Mouse (Mus musculus): ENCODE measurements around the gene Sptbn2.
A peak's percentile ranks its signal among the peaks of the same experiment; 100 is the strongest.
"Not testable (repeated sequence)": the region's sequence is repeated elsewhere in the genome, so short reads cannot be mapped to it uniquely, and the experiment has no call there.

Sptbn2 gene

GRCm38 (mm10) chr19:4720671-4721244 is 9.8 kb downstream of the Sptbn2 start:
- DNase-seq (ENCODE audit: low spot score in 2 of 2), result peak; percentile 86

DNA sequence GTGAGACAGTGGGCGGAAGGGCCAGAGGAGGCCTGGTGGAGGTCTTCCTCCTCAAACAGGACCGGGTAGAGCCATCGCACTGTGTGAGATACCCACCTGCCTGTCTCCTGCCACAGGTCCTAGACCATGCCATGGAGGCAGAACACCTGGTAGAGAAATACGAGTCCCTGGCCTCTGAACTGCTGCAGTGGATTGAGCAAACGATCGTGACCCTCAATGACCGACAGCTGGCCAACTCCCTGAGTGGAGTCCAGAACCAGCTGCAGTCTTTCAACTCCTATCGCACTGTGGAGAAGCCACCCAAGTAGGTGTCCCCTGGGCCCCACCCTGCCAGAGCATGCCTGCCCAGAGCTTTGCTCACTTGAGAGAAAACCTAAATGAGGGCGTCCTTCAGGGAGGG is 18.2 kb downstream of the Sptbn2 start:
- no peak for DNase-seq (ENCODE audit: low spot score in 2 of 2)

- DNase-seq (ENCODE audit: low spot score in 2 of 2), result no peak
Observed at GRCm38 (mm10) chr19:4733052-4733451, 22.1 kb downstream of the Sptbn2 start.

DNA sequence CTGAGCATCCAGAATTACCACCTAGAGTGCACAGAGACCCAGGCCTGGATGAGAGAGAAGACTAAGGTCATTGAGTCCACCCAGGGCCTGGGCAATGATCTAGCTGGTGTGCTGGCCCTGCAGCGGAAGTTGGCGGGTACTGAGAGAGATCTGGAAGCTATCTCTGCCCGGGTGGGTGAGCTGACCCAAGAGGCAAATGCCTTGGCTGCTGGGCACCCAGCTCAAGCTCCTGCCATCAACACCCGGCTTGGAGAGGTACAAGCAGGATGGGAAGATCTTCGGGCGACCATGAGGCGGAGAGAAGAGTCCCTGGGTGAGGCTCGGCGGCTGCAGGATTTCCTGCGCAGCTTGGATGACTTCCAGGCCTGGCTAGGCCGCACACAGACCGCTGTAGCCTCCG is 26.9 kb downstream of the Sptbn2 start:
- no peak for DNase-seq (ENCODE audit: low spot score in 2 of 2)

DNA sequence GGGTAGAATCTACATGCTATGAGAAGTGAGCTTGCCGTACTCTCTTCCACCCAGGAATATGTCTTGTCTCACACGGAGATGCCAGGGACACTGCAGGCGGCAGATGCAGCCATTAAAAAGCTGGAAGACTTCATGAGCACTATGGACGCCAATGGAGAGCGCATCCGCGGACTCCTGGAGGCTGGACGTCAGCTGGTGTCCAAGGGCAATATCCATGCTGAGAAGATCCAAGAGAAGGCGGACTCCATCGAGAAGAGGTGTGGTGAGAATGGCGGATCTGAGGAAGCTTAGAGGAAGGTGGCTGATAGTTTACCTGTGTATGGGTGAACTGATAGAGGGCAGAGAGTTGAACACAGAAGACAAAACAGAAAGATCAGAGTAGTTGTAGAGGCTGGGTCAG is 28.1 kb downstream of the Sptbn2 start:
- no peak for DNase-seq (ENCODE audit: low spot score in 2 of 2)

- no peak for DNase-seq (ENCODE audit: low spot score in 2 of 2)
Observed at GRCm38 (mm10) chr19:4739762-4740161, 28.8 kb downstream of the Sptbn2 start.

- DNase-seq (ENCODE audit: low spot score in 2 of 2), result no peak
Observed at GRCm38 (mm10) chr19:4741482-4741881, 30.5 kb downstream of the Sptbn2 start.

DNA sequence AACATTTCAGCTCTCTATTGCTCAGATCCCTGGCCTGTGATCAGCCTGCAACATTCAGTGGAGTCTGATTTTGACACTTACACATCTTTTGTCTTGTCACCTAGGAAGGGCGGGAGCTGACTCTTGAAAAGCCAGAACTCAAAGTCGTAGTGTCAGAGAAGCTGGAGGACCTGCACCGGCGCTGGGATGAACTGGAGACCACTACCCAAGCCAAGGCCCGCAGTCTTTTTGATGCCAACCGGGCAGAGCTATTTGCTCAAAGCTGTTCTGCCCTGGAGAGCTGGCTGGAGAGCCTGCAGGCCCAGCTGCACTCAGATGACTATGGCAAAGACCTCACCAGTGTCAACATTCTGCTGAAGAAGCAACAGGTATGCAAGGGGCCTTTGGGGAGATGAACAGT is 31.3 kb downstream of the Sptbn2 start:
- DNase-seq (ENCODE audit: low spot score in 2 of 2), result no peak

GRCm38 (mm10) chr19:4743524-4743923 is 32.6 kb downstream of the Sptbn2 start:
- DNase-seq (ENCODE audit: low spot score in 2 of 2), result no peak

DNA sequence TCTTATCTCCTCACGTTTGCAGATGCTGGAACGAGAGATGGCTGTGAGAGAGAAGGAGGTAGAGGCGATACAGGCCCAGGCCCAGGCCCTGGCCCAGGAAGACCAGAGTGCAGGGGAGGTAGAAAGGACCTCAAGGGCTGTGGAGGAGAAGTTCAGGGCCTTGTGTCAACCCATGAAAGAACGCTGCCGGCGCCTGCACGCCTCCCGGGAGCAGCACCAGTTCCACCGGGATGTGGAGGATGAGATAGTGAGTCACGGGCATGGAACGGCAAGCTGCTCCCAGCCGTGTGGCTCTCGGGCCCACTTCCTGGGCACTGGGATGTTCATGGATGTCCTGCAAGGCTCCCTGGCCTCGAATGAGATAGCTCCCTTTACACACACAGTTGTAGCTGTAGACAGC is 33.1 kb downstream of the Sptbn2 start:
- DNase-seq (ENCODE audit: low spot score in 2 of 2), result no peak

DNA sequence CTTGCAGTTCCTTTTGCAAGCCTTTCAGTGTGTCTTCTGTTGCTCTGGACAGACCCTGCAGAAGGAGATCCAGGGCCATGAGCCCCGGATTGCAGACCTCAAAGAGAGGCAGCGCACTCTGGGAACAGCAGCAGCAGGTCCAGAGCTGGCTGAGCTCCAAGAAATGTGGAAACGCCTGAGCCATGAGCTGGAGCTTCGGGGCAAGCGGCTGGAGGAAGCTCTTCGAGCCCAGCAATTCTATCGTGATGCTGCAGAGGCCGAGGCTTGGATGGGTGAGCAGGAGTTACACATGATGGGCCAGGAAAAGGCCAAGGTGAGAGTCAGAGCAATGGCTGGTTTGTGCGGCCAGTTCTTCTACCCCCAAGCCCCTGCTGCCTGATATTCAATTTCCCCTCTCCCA is 34.1 kb downstream of the Sptbn2 start:
- DNase-seq (ENCODE audit: low spot score in 2 of 2), result peak in 1 of 2 experiments; percentile 31

- DNase-seq (ENCODE audit: low spot score in 2 of 2), result no peak
Observed at GRCm38 (mm10) chr19:4745681-4746080, 34.7 kb downstream of the Sptbn2 start.

DNA sequence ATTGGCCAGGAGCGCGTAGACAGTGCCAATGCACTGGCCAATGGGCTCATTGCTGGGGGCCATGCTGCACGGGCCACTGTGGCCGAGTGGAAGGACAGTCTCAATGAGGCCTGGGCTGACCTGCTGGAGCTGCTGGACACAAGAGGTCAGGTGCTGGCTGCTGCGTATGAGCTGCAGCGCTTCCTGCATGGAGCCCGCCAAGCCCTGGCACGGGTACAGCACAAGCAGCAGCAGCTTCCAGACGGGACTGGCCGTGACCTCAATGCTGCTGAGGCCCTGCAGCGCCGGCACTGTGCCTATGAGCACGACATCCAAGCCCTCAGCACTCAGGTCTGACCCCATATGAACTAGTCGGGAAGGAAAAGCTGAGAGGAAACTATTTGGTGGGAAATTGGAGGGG is 35.6 kb downstream of the Sptbn2 start:
- DNase-seq (ENCODE audit: low spot score in 2 of 2), result peak in 1 of 2 experiments; percentile 38

GRCm38 (mm10) chr19:4747631-4748312 is 36.8 kb downstream of the Sptbn2 start:
- no peak for DNase-seq (ENCODE audit: low spot score in 2 of 2)

GRCm38 (mm10) chr19:4748493-4748892 is 37.5 kb downstream of the Sptbn2 start:
- no peak for DNase-seq (ENCODE audit: low spot score in 2 of 2)

GRCm38 (mm10) chr19:4749975-4750374 is 39.0 kb downstream of the Sptbn2 start:
- no peak for DNase-seq (ENCODE audit: low spot score in 2 of 2)

DNA sequence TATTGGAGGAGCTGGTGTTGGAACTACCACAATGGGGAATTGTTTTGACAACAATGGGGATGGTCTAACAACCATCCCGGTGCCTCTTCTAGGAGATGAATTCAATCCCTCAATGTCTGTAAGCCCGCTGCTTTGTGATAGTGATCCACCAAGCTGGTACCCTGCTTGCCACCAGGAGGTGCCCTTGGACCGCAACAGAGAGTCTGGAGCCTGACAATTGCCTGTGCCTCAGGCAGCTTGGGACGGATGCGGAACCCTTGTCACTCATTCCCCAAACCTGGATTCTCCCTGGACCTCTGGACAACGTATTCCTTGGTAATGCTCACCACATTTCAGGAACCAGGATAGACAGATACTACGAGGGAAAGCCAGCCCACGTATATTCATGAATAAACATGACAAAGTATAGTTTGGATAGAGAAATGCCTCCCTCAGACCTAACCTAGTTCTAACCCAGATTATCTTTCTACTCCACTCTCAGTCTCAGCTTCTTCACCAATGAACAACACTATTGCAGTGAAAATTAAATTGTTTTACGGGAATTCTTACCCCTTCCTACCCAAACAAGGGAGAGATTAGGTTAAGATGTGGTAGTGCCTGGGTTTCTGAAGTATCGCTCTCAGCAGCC is 44.7 kb downstream of the Sptbn2 start:
- peak; percentile 86 to 90 for DNase-seq (ENCODE audit: low spot score in 2 of 2)

GRCm38 (mm10) chr19:4756193-4756911 is 45.4 kb downstream of the Sptbn2 start, which contains the start of gene Rbm4b:
TSS of gene Rbm4b (plus strand) at chr19:4756497.
- DNase-seq (ENCODE audit: low spot score in 2 of 2), result peak; percentile 94 to 95

- no peak for DNase-seq (ENCODE audit: low spot score in 2 of 2)
Observed at GRCm38 (mm10) chr19:4756921-4757320, 46.0 kb downstream of the Sptbn2 start.

GRCm38 (mm10) chr19:4760544-4760943 is 49.6 kb downstream of the Sptbn2 start:
- DNase-seq (ENCODE audit: low spot score in 2 of 2), result not testable (repeated sequence)

GRCm38 (mm10) chr19:4762876-4763275 is 51.9 kb downstream of the Sptbn2 start:
- DNase-seq (ENCODE audit: low spot score in 2 of 2), result no peak

- no peak for DNase-seq (ENCODE audit: low spot score in 2 of 2)
Observed at GRCm38 (mm10) chr19:4767507-4768148, 56.7 kb downstream of the Sptbn2 start.
